Mouse (Mus musculus) liver, postnatal 0 days (tissue): Measurements from ENCODE around the gene Fndc3a.

Experiments
- CTCF ChIP-seq: sonication (generic); IDR thresholded peaks from 2 replicates; pipeline ENCODE4 v1.5.1; 2016; ENCODE audit warnings: antibody characterized with exemption, low read depth
- EP300 ChIP-seq: IDR thresholded peaks from 2 replicates; pipeline ENCODE4 v1.6.1; 2016; ENCODE audit warnings: antibody characterized with exemption, low read depth, mild to moderate bottlenecking

GRCm38 (mm10) chr14:72741667-72742066 is 31.9 kb upstream of the Fndc3a start:
- TF ChIP-seq CTCF (no peak), EP300 (no peak)
